Mouse (Mus musculus) liver, embryonic 13.5 days (tissue): Measurements from ENCODE around the gene Gm2a. TPM values are rescaled to one million over a fixed set of nuclear protein-coding genes. Genes with fewer than 3 reads are reported as not detected.
A peak's percentile ranks its signal among the peaks of the same experiment; 100 is the strongest.
"Not testable (repeated sequence)": the region's sequence is repeated elsewhere in the genome, so short reads cannot be mapped to it uniquely, and the experiment has no call there.

ENCODE experiments used
- ATAC-seq: fragments of 200-750 bp; cut with Nextera tagmentation; 2 replicates; pipeline ENCODE4 v1.8.0; 2017; ENCODE audit warnings: low read depth, mild to moderate bottlenecking, moderate number of reproducible peaks, moderate library complexity
- DNase-seq: peaks from one replicate; pipeline ENCODE4 v3.0.0; 2022
- H3K27ac ChIP-seq: fragments of 300-500 bp; sonication (generic); 2 replicates; pipeline ENCODE4 v1.5.1; 2015; ENCODE audit warnings: moderate library complexity, mild to moderate bottlenecking, inconsistent platforms
- H3K27me3 ChIP-seq: fragments of 300-500 bp; sonication (generic); 2 replicates; pipeline ENCODE4 v1.6.1; 2015; ENCODE audit warnings: mild to moderate bottlenecking, inconsistent platforms
- H3K36me3 ChIP-seq: fragments of 300-500 bp; sonication (generic); 2 replicates; pipeline ENCODE4 v1.6.1; 2015; ENCODE audit warnings: mild to moderate bottlenecking, inconsistent platforms
- H3K4me1 ChIP-seq: fragments of 300-500 bp; sonication (generic); replicated peaks from 2 replicates; pipeline ENCODE4 v1.6.1; 2015; ENCODE audit warnings: inconsistent platforms
- H3K4me2 ChIP-seq: fragments of 300-500 bp; sonication (generic); 2 replicates; pipeline ENCODE4 v1.6.1; 2015; ENCODE audit warnings: inconsistent platforms, mild to moderate bottlenecking, moderate library complexity
- H3K4me3 ChIP-seq: fragments of 300-500 bp; sonication (generic); replicated peaks from 2 replicates; pipeline ENCODE4 v1.5.1; 2015; ENCODE audit warnings: mild to moderate bottlenecking, inconsistent platforms
- H3K9ac ChIP-seq: fragments of 300-500 bp; sonication (generic); 2 replicates; pipeline ENCODE4 v1.6.1; 2015; ENCODE audit warnings: mild to moderate bottlenecking, inconsistent platforms
- H3K9me3 ChIP-seq: fragments of 300-500 bp; sonication (generic); replicated peaks from 2 replicates; pipeline ENCODE4 v1.6.1; 2016; ENCODE audit warnings: inconsistent platforms
- WGBS: fragments of 180-500 bp; shearing (Covaris S2); methylation state at CpG from one replicate; pipeline ENCODE4 v1.1.7; 2015; ENCODE audit not compliant: insufficient replicate concordance; 5-methylcytosine and 5-hydroxymethylcytosine counted together
- polyA plus RNA-seq: library from polyadenylated mRNA; unstranded; fragments of >200 nt; fragmentation: Nextera tagmentation; extraction: Ambion mirVana; gene quantifications from 2 replicates; pipeline ENCODE4 v1.2.1, GENCODE M21; 2015

The Gm2a gene
- polyA plus RNA-seq, 1 experiment from 2014 or later, result 9.6 TPM

DNA sequence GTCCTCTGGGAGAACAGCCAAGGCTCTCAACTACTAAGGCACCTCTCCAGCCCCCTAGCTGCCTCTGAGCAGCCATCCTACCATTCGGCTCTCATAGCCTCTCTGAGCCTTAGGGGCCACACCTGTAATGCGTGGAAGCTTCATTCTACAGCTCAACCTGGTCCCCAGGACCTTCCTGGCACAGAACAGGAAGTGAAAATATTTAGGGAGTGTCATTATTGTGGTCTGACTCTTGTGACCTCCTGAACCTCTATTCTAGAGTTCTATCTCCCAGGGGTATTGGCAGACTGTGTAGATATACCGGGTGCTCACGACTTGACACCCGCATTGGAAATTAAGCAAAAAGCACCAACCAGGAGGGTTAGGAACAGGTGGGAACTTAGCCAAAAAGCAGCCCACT lies 21.7 kb upstream of the Gm2a start:
- Histone ChIP-seq H3K4me3 (no peak overlapping the region), H3K9ac (no peak overlapping the region), H3K36me3 (no peaks in the 10 kb centered on the region), H3K4me1 (peaks cover 19% of the 10 kb centered on the region), H3K27ac (no peak overlapping the region), H3K27me3 (peaks cover 17% of the 10 kb centered on the region; the same call in 1 of the 2 replicates), H3K9me3 (no peaks in the 10 kb centered on the region), H3K4me2 (no peak overlapping the region)
- WGBS, result 78% methylated on average over 5 of the region's 5 CpGs
- DNase-seq, result no peak
- ATAC-seq, result no peak

GRCm38 (mm10) chr11:55077331-55078231 lies 20.3 kb upstream of the Gm2a start, which contains the start of gene Ccdc69:
Gene Ccdc69, minus strand, starts transcription at chr11:55078131.
- H3K36me3 ChIP-seq, result no peaks in the 10 kb centered on the region
- H3K27me3 ChIP-seq, result peaks cover 17% of the 10 kb centered on the region; the same call in 1 of the 2 replicates
- H3K4me3 ChIP-seq, result peak within 1 kb of the TSS; percentile 58
- H3K9me3 ChIP-seq, result no peaks in the 10 kb centered on the region
- peak; percentile 68 for ATAC-seq
- peak within 1 kb of the TSS; percentile 79 for H3K4me2 ChIP-seq
- H3K27ac ChIP-seq, result no peak within 1 kb of the TSS; the same call in 1 of the 2 replicates
- WGBS, result under 1% methylated on average over 50 of the region's 50 CpGs
- peak within 1 kb of the TSS; percentile 62 for H3K9ac ChIP-seq
- peak; percentile 12 for DNase-seq
- peaks cover 19% of the 10 kb centered on the region for H3K4me1 ChIP-seq

- H3K9ac ChIP-seq, result peak overlapping the region; percentile 62; the same call in 1 of the 2 replicates
- 29% methylated on average over 3 of the region's 3 CpGs for WGBS
- peak overlapping the region; percentile 79 for H3K4me2 ChIP-seq
- peaks cover 17% of the 10 kb centered on the region; the same call in 1 of the 2 replicates for H3K27me3 ChIP-seq
- ATAC-seq (no peak), DNase-seq (no peak)
- no peaks in the 10 kb centered on the region for H3K9me3 ChIP-seq
- no peaks in the 10 kb centered on the region for H3K36me3 ChIP-seq
- no peak overlapping the region for H3K27ac ChIP-seq
- peaks cover 19% of the 10 kb centered on the region for H3K4me1 ChIP-seq
- H3K4me3 ChIP-seq, result peak overlapping the region; percentile 58; the same call in 1 of the 2 replicates
Observed at GRCm38 (mm10) chr11:55078502-55078901, 19.4 kb upstream of the Gm2a start.

DNA sequence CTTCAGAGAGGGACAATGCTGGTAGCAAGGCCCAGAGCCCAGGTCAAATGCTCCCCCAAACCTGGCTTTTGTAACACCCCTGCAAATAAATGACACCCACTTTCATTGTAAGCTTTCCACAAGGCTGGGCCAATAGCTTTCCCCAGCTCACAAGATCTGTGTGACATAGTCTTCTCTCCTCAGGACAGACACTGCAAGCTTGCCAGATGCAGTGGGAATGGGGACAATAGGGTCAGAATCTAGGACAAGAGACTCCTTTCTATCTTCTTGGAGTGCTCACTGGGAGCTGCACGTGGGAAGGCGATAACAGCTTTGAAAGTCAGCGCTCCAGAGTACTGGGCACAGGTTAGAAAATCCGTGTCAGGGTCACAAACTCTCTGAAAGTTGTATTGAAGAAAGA lies 18.7 kb upstream of the Gm2a start:
- peaks cover 19% of the 10 kb centered on the region for H3K4me1 ChIP-seq
- no peak overlapping the region for H3K4me3 ChIP-seq
- H3K27ac ChIP-seq, result no peak overlapping the region
- DNase-seq (no peak), ATAC-seq (no peak)
- 73% methylated on average over 4 of the region's 4 CpGs for WGBS
- no peak overlapping the region for H3K4me2 ChIP-seq
- H3K9me3 ChIP-seq, result no peaks in the 10 kb centered on the region
- H3K36me3 ChIP-seq, result no peaks in the 10 kb centered on the region
- H3K27me3 ChIP-seq, result peaks cover 17% of the 10 kb centered on the region; the same call in 1 of the 2 replicates
- H3K9ac ChIP-seq, result no peak overlapping the region

DNA sequence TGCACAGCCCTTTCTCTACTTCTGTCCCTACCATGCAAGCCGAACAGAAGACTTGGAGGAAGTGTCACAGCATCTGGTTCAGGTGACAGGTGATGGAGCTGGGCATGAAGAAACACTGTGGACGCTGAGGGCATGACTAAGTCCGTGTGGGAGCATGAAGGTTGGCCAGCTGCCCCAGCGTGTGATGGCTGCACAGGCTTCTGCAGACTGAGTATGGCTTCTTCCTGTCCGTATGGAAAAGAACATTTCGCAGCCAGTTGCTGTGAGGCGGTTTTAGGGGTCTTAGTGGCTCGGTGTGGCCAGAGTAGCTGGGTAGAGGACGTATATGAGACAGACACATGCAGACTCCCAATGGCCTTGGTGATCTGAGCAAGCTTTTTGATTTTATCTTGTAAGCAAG lies 16.7 kb upstream of the Gm2a start:
- DNase-seq, result no peak
- ATAC-seq, result no peak
- no peak overlapping the region for H3K9ac ChIP-seq
- H3K9me3 ChIP-seq, result no peaks in the 10 kb centered on the region
- H3K4me2 ChIP-seq, result no peak overlapping the region
- H3K4me3 ChIP-seq, result no peak overlapping the region
- no peaks in the 10 kb centered on the region for H3K36me3 ChIP-seq
- H3K4me1 ChIP-seq, result peaks cover 19% of the 10 kb centered on the region
- WGBS, result 71% methylated on average over 9 of the region's 9 CpGs
- H3K27ac ChIP-seq, result no peak overlapping the region
- peaks cover 17% of the 10 kb centered on the region; the same call in 1 of the 2 replicates for H3K27me3 ChIP-seq

GRCm38 (mm10) chr11:55084629-55085028 lies 13.3 kb upstream of the Gm2a start:
- 65% methylated on average over 4 of the region's 4 CpGs for WGBS
- Histone ChIP-seq H3K4me1 (no peaks in the 10 kb centered on the region), H3K27ac (no peak overlapping the region), H3K4me3 (no peak overlapping the region), H3K4me2 (no peak overlapping the region), H3K27me3 (no peaks in the 10 kb centered on the region), H3K9me3 (no peaks in the 10 kb centered on the region), H3K9ac (no peak overlapping the region), H3K36me3 (no peaks in the 10 kb centered on the region)
- DNase-seq, result no peak
- ATAC-seq, result no peak

GRCm38 (mm10) chr11:55085396-55085795 lies 12.5 kb upstream of the Gm2a start:
- no peak for ATAC-seq
- H3K4me3 ChIP-seq, result no peak overlapping the region
- no peaks in the 10 kb centered on the region for H3K9me3 ChIP-seq
- no peak overlapping the region for H3K9ac ChIP-seq
- no peak overlapping the region for H3K4me2 ChIP-seq
- no peaks in the 10 kb centered on the region for H3K4me1 ChIP-seq
- 31% methylated on average over 5 of the region's 5 CpGs for WGBS
- no peaks in the 10 kb centered on the region for H3K36me3 ChIP-seq
- no peak overlapping the region for H3K27ac ChIP-seq
- no peak for DNase-seq
- no peaks in the 10 kb centered on the region for H3K27me3 ChIP-seq

DNA sequence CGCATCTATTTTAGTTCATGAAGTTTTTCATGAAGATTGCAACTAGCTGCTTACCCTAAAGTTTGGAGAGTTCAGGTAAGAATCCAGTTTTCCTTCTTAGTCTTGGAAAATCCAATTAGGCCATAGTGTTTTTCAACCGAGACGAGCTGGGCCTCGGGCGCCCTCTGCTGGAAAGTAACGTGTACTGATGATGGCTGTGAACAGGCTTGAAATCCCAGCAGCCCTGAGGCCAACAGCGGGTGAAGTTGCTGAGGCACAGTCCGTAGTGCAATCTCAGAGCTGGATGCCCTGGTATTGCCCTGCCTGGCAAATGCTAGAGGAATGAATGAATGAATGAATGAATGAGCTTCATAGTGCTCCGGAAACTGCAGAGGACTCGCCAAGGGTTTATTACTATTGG lies 10.9 kb upstream of the Gm2a start:
- Histone ChIP-seq H3K4me3 (no peak overlapping the region), H3K4me2 (no peak overlapping the region), H3K9ac (no peak overlapping the region), H3K27ac (no peak overlapping the region), H3K9me3 (no peaks in the 10 kb centered on the region), H3K4me1 (no peaks in the 10 kb centered on the region), H3K27me3 (no peaks in the 10 kb centered on the region), H3K36me3 (no peaks in the 10 kb centered on the region)
- WGBS, result 13% methylated on average over 10 of the region's 10 CpGs
- DNase-seq, result peak; percentile 24
- no peak for ATAC-seq

DNA sequence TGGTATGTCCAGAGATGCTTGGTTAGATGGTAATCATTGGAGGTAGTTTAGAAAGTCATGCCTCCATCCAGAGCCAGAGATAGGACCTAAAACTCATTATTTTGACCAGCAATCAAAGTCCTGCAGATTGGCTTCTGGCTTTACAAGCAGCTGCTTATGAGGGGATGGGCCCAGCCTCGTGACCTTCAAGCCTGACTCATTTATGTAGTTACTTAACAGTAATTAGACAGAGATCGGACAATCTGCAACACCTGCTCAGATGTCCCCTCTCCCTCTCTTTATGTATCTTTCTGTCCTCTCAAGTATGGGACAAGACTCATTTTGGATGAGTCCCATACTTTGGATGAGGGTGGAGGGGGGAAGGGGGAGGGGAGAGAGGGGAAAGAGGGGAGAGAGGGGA lies 8.0 kb upstream of the Gm2a start:
- Histone ChIP-seq H3K9me3 (no peaks in the 10 kb centered on the region), H3K27me3 (no peaks in the 10 kb centered on the region), H3K4me2 (no peak overlapping the region), H3K27ac (no peak overlapping the region), H3K4me1 (no peaks in the 10 kb centered on the region), H3K36me3 (no peaks in the 10 kb centered on the region), H3K9ac (no peak overlapping the region), H3K4me3 (no peak overlapping the region)
- DNase-seq (no peak), ATAC-seq (no peak)
- 52% methylated on average over 2 of the region's 2 CpGs for WGBS

DNA sequence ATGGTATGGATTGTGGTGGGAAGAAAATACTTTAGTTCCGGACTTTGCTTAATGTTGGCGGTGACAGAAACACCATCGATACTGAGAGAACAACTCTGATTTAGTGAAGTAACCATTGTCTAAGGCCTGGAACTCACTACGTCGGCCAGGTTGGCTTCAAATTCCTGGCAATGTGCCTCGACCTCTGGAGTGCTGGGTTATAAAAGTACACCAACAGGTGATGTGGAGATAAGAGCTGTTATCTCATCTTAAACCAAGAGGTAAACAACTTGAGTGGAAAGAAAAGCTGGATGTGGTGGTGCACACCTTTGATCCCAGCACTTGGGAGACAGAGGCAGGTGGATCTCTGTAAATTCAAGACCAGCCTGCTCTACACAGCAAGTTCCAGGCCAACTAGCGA lies 4.8 kb upstream of the Gm2a start:
- Histone ChIP-seq H3K4me3 (no peak overlapping the region), H3K4me2 (no peak overlapping the region), H3K27ac (no peak overlapping the region), H3K4me1 (peaks cover 14% of the 10 kb centered on the region), H3K27me3 (0 out of 2 replicates have a peak, but pooled peaks cover 3% of the 10 kb centered on the region), H3K36me3 (no peaks in the 10 kb centered on the region), H3K9ac (no peak overlapping the region), H3K9me3 (no peaks in the 10 kb centered on the region)
- no peak for DNase-seq
- no peak for ATAC-seq
- WGBS, result 62% methylated on average over 7 of the region's 7 CpGs

DNA sequence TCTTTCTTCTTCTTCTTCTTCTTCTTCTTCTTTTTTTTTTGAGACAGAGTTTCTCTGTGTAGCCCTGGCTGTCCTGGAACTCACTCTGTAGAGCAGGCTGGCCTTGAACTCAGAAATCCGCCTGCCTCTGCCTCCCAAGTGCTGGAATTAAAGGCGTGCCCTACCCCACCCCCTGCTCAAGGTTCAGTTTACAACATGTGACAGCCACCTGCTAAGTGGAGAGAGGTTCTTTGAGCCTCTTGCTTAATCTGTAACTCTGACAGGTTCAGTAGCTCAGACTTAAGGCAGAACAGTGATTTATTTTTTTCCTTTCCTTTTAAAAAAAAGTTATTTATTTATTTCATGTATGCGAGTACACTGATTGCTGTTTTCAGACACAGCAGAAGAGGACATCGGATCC lies 1.6 kb upstream of the Gm2a start:
- H3K36me3 ChIP-seq, ATAC-seq, DNase-seq, H3K9ac ChIP-seq, H3K27ac ChIP-seq, H3K9me3 ChIP-seq, H3K4me3 ChIP-seq, H3K4me2 ChIP-seq, H3K27me3 ChIP-seq: not testable (repeated sequence)
- WGBS, result 73% methylated on average over 4 of the region's 4 CpGs
- peaks cover 21% of the 10 kb centered on the region for H3K4me1 ChIP-seq
